Mouse (Mus musculus) liver, adult 2 months (tissue): Measurements from ENCODE around the gene Neurod1.

ENCODE experiments used
- CTCF ChIP-seq: fragments of 200-500 bp; IDR thresholded peaks from 2 replicates; pipeline ENCODE4 v1.5.1; 2011; ENCODE audit warnings: low read depth, low read length, control low read depth
- POLR2A ChIP-seq: fragments of 200-500 bp; IDR thresholded peaks from 2 replicates; pipeline ENCODE4 v1.6.1; 2011; ENCODE audit warnings: low read length, control low read depth; ENCODE audit not compliant: insufficient read depth; ENCODE audit errors: extremely low read depth

DNA sequence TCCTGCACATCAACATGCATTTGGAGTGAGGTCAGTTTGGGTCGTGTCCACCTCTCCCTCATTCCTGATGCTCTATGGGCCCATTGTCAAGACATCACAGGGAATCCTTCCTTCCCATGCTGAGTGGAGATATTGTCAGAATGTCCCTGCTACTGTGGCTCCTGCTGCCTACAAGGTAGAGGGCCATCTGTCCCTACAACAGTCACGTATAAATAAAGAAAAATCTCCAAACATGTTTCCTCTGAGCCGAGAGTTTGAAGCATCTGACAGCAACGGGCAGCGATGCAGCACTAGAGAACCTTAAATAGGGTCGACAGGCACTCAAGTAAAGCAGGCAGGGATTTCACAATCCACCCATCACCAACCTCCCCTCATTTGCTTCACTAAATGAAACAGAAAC is 13.6 kb downstream of the Neurod1 start:
- TF ChIP-seq POLR2A (no peak), CTCF (no peak)
